Mouse (Mus musculus) lung, embryonic 15.5 days (tissue): Measurements from ENCODE around the gene Fars2. TPM values are rescaled to one million over a fixed set of nuclear protein-coding genes. Genes with fewer than 3 reads are reported as not detected.

ENCODE experiments used
- ATAC-seq: fragments of 200-750 bp; cut with Nextera tagmentation; 2 replicates; pipeline ENCODE4 v1.8.0; 2017; ENCODE audit warnings: moderate number of reproducible peaks, borderline replicate concordance; ENCODE audit not compliant: low FRiP score, low TSS enrichment; ENCODE audit errors: extremely low read depth
- H3K27ac ChIP-seq: fragments of 300-500 bp; sonication (generic); 2 replicates; pipeline ENCODE4 v1.5.1; 2015; ENCODE audit warnings: moderate library complexity, mild to moderate bottlenecking, inconsistent platforms
- H3K27me3 ChIP-seq: fragments of 300-500 bp; sonication (generic); 2 replicates; pipeline ENCODE4 v1.6.1; 2015; ENCODE audit warnings: inconsistent platforms
- H3K36me3 ChIP-seq: fragments of 300-500 bp; sonication (generic); 2 replicates; pipeline ENCODE4 v1.6.1; 2015; ENCODE audit warnings: inconsistent platforms
- H3K4me1 ChIP-seq: fragments of 300-500 bp; sonication (generic); 2 replicates; pipeline ENCODE4 v1.6.1; 2015; ENCODE audit warnings: inconsistent platforms
- H3K4me2 ChIP-seq: fragments of 300-500 bp; sonication (generic); 2 replicates; pipeline ENCODE4 v1.6.1; 2015; ENCODE audit warnings: inconsistent platforms, mild to moderate bottlenecking, moderate library complexity
- H3K4me3 ChIP-seq: fragments of 300-500 bp; sonication (generic); 2 replicates; pipeline ENCODE4 v1.5.1; 2015; ENCODE audit warnings: mild to moderate bottlenecking, inconsistent platforms
- H3K9ac ChIP-seq: fragments of 300-500 bp; sonication (generic); 2 replicates; pipeline ENCODE4 v1.6.1; 2015; ENCODE audit warnings: inconsistent platforms
- H3K9me3 ChIP-seq: fragments of 300-500 bp; sonication (generic); 2 replicates; pipeline ENCODE4 v1.6.1; 2016; ENCODE audit warnings: inconsistent platforms
- WGBS: fragments of 180-500 bp; shearing (Covaris S2); methylation state at CpG from one replicate; pipeline ENCODE4 v1.1.7; 2015; 5-methylcytosine and 5-hydroxymethylcytosine counted together
- polyA plus RNA-seq: library from polyadenylated mRNA; unstranded; fragments of >200 nt; fragmentation: Nextera tagmentation; extraction: Ambion mirVana; gene quantifications from 2 replicates; pipeline ENCODE4 v1.2.1, GENCODE M21; 2015

Gene Fars2
- polyA plus RNA-seq, 1 experiment from 2014 or later, result 37.3 TPM

DNA sequence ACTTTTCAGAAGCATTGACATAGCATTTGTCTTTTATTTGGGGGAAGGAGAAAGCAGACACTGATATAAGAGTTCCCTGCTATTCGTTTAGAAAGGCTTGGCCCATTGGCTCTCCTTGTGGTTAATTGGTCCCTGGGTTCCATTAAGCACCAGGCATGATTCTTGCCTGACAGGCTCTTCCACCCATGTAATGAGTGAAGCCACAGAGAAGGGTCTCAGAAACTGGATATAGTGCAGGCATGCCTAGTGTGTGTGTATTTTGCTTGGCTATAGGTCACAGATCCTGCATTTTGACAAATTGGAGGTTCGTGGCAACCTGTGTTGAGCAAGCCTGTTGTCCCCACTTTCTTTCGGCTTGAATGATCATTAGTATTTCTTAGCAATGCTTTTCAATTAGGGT, 420.4 kb downstream of the Fars2 start:
- Histone ChIP-seq H3K9ac (no peak overlapping the region), H3K27ac (no peak overlapping the region), H3K4me2 (no peak overlapping the region), H3K36me3 (no peaks in the 10 kb centered on the region), H3K27me3 (no peaks in the 10 kb centered on the region), H3K9me3 (no peaks in the 10 kb centered on the region), H3K4me1 (no peaks in the 10 kb centered on the region), H3K4me3 (no peak overlapping the region)
- WGBS, result 69% methylated on average over 3 of the region's 3 CpGs
- ATAC-seq, result no peak

DNA sequence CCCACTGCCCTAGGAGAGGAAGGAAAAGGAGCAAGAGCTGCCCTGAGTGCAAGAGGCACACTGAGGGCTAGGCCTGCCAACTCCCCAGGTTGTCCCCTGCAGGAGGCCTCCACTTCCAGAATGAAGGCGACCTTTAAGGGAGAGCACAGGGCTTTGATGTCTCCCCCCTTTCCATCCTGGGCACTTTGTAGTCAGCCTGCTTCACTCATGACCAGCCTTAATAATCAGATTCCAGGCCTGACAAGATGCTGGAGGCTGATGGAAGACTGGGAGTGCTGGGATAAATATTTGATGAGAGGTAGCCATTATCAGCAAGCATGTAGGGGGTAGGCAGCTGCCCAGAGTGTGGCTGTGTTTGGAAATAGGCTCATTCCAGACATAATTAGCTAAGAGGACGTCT, 421.2 kb downstream of the Fars2 start:
- H3K4me3 ChIP-seq, result no peak overlapping the region
- H3K36me3 ChIP-seq, result no peaks in the 10 kb centered on the region
- no peaks in the 10 kb centered on the region for H3K9me3 ChIP-seq
- no peaks in the 10 kb centered on the region for H3K27me3 ChIP-seq
- no peak for ATAC-seq
- H3K9ac ChIP-seq, result no peak overlapping the region
- H3K4me2 ChIP-seq, result no peak overlapping the region
- H3K27ac ChIP-seq, result no peak overlapping the region
- 46% methylated on average over 2 of the region's 2 CpGs for WGBS
- no peaks in the 10 kb centered on the region for H3K4me1 ChIP-seq

DNA sequence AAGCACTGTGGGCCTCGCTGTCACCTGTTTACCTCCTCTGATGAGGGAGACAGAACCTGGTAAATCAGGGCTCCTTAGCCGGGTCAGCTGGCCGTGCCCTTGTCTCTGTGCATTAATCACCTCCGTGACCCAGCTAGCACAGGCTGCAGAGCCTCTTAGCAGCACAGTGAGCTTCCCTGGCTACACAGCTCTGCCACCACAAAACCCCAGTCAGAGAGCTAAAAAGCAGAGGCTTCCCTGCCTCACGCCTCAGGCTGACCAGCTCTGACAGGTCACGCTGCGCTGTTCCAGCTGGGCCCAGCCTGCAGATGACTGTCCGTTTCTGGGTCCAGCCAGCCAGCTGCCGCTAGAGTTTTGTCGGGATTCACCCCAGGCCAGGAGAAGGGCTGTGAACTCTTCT, 423.0 kb downstream of the Fars2 start:
- Histone ChIP-seq H3K27ac (no peak overlapping the region), H3K4me1 (no peaks in the 10 kb centered on the region), H3K27me3 (no peaks in the 10 kb centered on the region), H3K9ac (no peak overlapping the region), H3K4me2 (no peak overlapping the region), H3K9me3 (no peaks in the 10 kb centered on the region), H3K4me3 (no peak overlapping the region), H3K36me3 (no peaks in the 10 kb centered on the region)
- ATAC-seq, result no peak
- WGBS, result 42% methylated on average over 10 of the region's 10 CpGs

DNA sequence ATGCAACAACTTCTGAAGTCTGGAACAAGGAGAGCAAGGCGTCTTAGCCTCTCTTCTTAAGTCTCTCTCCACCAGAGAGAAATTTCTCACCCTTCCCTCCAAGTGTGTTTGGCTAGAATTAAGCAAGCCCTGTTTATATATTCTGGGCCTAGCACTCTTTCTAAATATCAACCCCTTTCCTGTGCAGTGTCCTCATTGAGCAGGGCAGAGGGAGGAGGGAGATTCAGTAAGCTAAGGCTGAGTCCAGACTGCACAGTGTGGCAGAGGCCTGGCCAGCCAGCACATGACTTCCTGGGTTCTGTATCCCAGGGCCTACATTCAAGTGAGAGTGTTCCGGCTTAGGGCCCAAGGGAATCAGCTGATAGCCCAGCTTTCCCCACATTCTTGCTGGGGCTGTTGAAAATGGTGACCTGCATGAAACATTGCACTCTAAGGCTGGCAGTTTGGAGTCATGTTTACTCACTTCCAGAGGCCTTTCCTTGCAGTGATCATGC, 424.1 kb downstream of the Fars2 start:
- no peak overlapping the region for H3K27ac ChIP-seq
- no peak overlapping the region for H3K4me2 ChIP-seq
- ATAC-seq, result no peak
- no peak overlapping the region for H3K4me3 ChIP-seq
- no peaks in the 10 kb centered on the region for H3K36me3 ChIP-seq
- H3K4me1 ChIP-seq, result no peaks in the 10 kb centered on the region
- no peaks in the 10 kb centered on the region for H3K9me3 ChIP-seq
- no peaks in the 10 kb centered on the region for H3K27me3 ChIP-seq
- H3K9ac ChIP-seq, result no peak overlapping the region
- WGBS, result 68% methylated on average over 2 of the region's 2 CpGs

DNA sequence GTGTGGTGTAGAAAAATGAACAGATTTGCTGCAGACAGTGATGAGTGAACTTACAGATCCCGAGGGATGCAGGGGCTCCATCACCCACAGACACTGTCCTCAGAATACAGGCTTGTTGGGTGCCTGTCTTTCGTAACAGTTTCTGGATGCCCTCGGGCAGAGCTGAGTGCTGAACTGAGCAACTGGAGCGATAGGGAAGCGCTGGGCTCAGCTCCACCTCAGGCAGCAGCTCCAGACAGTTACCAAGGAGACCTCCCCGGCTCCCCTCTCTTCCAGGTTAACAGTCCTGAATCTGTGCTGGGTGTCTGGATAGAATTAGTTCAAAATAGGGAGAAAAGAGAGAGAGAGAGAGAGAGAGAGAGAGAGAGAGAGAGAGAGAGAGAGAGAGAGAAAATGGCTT, 433.5 kb downstream of the Fars2 start:
- Histone ChIP-seq H3K27me3 (no peaks in the 10 kb centered on the region), H3K9ac (no peak overlapping the region), H3K36me3 (no peaks in the 10 kb centered on the region), H3K4me1 (peaks cover 4% of the 10 kb centered on the region; the same call in 1 of the 2 replicates), H3K4me3 (no peak overlapping the region), H3K4me2 (no peak overlapping the region), H3K27ac (no peak overlapping the region), H3K9me3 (no peaks in the 10 kb centered on the region)
- WGBS, result 48% methylated on average over 6 of the region's 6 CpGs
- ATAC-seq, result no peak

DNA sequence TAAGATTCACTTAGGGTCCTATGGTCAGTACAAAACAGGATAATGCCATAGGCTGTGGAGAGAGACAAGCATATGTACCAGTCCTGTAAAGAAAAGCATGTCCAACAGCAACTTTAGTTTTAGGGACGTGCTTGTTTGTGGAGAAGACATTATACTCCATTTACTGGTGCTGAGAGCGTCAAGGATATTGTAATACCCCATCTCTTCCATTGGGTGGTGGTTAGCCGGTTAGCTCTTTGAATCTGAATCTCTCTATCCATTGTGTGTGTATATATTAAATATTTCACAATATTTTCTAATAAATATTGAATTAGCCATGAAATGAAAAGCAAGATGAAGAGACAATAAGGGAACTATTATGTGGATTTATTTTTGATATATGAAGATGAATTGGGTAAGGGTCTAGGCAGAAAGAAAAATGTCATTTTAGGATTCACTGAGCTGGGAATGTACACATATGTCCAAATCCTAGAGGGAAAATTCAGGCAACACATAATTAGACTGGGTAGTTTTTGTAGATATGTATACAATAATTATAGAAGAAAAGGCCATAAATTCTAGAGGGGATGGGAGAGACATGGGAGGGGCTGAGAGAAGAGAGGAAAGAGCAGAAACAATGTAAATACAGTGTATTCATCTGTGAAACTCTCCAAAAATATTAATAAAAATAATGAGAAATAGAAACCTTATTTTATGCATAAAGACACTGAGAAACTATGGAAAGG, 435.5 kb downstream of the Fars2 start:
- H3K36me3 ChIP-seq, result no peaks in the 10 kb centered on the region
- H3K27me3 ChIP-seq, result no peaks in the 10 kb centered on the region
- H3K4me2 ChIP-seq, result no peak overlapping the region
- H3K4me3 ChIP-seq, result no peak overlapping the region
- ATAC-seq, result peak; percentile 52; the same call in 1 of the 2 replicates
- WGBS, result 55% methylated on average over 3 of the region's 3 CpGs
- H3K9ac ChIP-seq, result no peak overlapping the region
- H3K4me1 ChIP-seq, result peaks cover 4% of the 10 kb centered on the region; the same call in 1 of the 2 replicates
- H3K9me3 ChIP-seq, result no peaks in the 10 kb centered on the region
- peak overlapping the region; percentile 9; the same call in 1 of the 2 replicates for H3K27ac ChIP-seq

DNA sequence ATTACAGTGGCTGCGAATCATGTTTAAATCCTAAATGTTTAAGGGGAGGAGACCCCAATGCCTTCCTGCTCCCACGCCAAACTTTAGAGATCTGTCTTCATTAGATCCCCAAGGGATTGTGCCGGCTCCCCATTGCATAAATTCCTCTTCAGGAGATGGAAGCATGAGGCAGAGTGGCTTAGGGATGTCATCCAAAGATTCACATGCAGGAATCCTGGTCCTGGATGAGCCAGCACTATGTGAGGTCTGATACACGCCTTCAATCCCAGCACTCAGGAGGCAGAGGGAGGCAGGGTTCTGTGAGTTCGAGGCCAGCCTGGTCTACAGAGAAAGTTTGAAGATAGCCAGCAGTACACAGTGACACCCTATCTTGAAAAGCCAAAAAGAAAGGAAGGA, 436.0 kb downstream of the Fars2 start:
- Histone ChIP-seq H3K36me3 (no peaks in the 10 kb centered on the region), H3K4me3 (no peak overlapping the region), H3K9me3 (no peaks in the 10 kb centered on the region), H3K9ac (no peak overlapping the region), H3K27ac (peak overlapping the region; percentile 9; the same call in 1 of the 2 replicates), H3K4me2 (no peak overlapping the region), H3K4me1 (peaks cover 4% of the 10 kb centered on the region; the same call in 1 of the 2 replicates), H3K27me3 (no peaks in the 10 kb centered on the region)
- no peak for ATAC-seq
- WGBS, result 51% methylated on average over 5 of the region's 5 CpGs

DNA sequence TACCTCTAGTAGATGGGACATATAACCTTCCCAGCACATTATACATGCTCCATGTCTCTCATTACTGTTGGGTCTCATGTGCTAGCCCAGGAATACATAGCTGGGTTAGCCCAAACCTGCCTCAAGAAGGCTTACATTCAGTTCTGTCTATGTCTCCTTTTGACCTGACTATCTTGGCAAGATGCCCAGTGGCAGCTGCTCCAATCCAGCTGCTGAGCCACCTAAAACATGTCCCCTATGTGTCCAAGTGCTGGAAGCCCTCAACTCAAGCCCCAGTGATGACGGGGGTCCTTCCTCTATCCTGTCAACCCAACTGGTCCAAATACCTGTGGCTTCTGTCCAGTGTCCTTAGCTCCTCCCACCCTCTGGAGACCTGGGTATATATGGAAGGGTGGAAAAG, 437.5 kb downstream of the Fars2 start:
- 50% methylated on average over 1 of the region's 1 CpGs for WGBS
- Histone ChIP-seq H3K4me3 (no peak overlapping the region), H3K4me1 (peaks cover 4% of the 10 kb centered on the region; the same call in 1 of the 2 replicates), H3K27me3 (no peaks in the 10 kb centered on the region), H3K9me3 (no peaks in the 10 kb centered on the region), H3K36me3 (no peaks in the 10 kb centered on the region), H3K27ac (no peak overlapping the region), H3K9ac (no peak overlapping the region), H3K4me2 (no peak overlapping the region)
- ATAC-seq, result no peak

DNA sequence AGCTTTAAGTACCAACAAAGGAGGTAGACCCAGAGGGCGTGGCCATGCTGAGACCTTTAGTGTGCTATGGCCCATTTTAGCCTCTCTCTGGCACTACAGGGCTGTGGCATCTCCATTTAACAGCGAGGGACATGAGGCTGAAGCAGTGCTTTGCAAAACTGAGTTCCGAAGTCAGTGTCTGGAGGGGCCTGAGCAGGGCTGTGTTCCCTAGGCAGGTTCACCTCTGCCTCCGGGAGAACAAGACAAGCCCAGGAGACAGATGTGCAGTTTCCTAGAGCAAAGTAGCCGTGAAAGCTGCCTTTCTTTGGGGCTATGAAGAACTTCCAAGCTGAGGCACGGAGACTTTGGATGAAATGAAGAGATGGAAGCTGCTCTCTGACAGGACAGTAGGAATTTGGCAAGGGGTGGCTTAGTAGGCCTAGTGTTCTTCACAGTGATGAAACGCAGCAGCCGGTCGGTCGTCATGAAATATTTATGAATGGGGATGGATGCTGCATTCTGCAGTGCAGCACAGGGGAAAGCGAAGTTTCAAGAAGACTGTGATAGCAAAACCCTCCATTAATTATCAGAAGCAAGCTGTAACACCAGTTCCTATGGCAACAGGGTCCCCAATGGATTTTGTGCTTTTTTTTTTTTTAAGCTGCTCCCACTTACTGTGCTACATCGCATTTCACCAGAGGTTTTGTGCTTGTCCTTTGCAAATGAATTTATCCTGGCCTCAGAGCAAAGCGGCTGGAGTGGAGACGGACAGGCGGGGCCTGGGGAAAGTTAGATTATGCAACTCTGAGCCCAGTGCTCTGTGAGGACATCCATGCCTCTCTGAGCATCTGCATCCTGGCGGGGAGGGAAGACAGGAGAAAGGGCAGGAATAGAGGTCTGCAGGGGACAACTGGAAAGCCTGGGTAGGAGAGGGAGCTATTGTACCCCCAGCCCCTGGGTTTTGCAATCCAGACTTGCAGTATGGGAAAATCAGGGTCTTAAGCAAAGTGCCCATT, 445.5 kb downstream of the Fars2 start:
- Histone ChIP-seq H3K4me2 (no peak overlapping the region), H3K27ac (no peak overlapping the region), H3K4me1 (peaks cover 10% of the 10 kb centered on the region), H3K9ac (no peak overlapping the region), H3K4me3 (no peak overlapping the region), H3K27me3 (no peaks in the 10 kb centered on the region), H3K9me3 (no peaks in the 10 kb centered on the region), H3K36me3 (no peaks in the 10 kb centered on the region)
- ATAC-seq, result no peak
- 51% methylated on average over 16 of the region's 16 CpGs for WGBS

DNA sequence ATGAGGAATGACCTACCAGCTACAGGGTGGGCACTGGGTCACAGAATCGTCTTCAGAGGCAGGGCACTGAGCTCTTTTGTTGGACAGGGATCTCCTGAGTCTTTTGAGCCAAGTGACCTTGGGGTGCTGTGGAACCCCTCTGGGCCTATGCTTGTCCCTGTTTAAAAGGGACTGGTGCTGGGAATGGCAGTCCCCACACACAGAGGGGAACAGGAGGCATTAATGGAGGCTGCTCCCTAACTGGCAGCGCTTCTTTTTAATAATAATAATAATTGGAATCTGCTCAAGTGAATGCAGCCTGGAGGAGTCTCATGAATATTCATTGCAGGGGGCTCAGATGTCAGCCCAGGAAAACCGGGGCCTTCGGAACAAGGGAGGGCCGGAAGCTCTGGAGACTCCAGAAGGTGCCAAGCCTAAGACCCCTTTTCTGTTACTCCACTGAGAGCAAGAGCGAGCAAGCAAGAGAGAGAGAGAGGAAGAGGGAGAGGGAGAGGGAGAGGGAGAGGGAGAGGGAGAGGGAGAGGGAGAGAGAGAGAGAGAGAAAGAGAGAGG, 447.6 kb downstream of the Fars2 start:
- H3K4me2 ChIP-seq, result no peak overlapping the region
- H3K27ac ChIP-seq, result no peak overlapping the region
- 50% methylated on average over 5 of the region's 6 CpGs for WGBS

DNA sequence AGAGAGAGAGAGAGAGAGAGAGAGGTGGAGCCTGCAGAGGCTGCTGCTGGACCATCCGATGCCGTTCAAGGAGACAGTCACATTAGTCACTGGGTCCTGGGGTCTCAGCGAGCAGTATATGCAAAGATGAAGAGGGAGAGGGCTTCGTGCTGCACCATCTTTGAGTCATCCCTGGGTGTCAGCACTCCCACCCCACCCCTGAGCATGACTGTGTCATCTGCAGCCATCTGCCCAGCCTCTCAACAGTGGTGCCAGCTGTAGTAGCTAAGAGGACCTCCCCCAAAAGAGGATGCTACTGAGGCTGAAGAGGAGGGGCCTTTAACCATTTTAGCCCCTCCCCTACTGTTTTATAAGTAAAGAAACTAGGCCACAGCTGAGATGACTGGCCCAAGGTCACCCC, 459.6 kb downstream of the Fars2 start:
- no peak overlapping the region for H3K4me2 ChIP-seq
- no peaks in the 10 kb centered on the region; the same call in 1 of the 2 replicates for H3K27me3 ChIP-seq
- H3K9me3 ChIP-seq, result no peaks in the 10 kb centered on the region
- no peak overlapping the region for H3K9ac ChIP-seq
- H3K36me3 ChIP-seq, result no peaks in the 10 kb centered on the region
- H3K27ac ChIP-seq, result no peak overlapping the region
- H3K4me1 ChIP-seq, result peaks cover 4% of the 10 kb centered on the region; the same call in 1 of the 2 replicates
- ATAC-seq, result no peak
- no peak overlapping the region for H3K4me3 ChIP-seq
- 32% methylated on average over 4 of the region's 4 CpGs for WGBS

More for the DNA sequence above, 447.6 kb downstream of the Fars2 start:
- H3K9me3 ChIP-seq, result no peaks in the 10 kb centered on the region
- no peak for ATAC-seq
- H3K27me3 ChIP-seq, result no peaks in the 10 kb centered on the region
- H3K9ac ChIP-seq, result no peak overlapping the region
- peaks cover 10% of the 10 kb centered on the region for H3K4me1 ChIP-seq
- no peak overlapping the region for H3K4me3 ChIP-seq
- no peaks in the 10 kb centered on the region for H3K36me3 ChIP-seq
